Comparison of ENCODE assay signal across 22 mouse cellular contexts in the genomic region with DNA sequence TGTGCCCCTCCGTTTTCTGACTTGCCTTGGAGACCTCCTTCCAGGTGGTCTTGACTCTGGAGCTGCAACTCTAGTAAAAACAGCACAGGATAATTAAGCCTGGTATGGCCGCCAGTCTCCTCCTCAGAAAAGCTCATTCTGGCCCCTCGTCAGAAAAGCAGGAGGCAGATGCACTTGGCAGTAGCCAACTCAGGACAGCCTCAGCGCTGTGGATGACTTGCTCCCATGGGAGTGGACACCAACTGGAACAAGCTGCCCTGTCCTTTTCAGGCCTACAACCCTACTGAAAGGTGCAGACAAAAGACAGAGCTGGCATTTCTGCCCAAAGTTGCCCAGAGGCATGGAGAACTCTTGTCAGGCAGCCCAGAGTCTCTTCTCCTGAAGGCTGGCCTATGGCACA. TPM values are rescaled to one million over a fixed set of nuclear protein-coding genes. Genes with fewer than 3 reads are reported as not detected.
DNase-seq lines count a peak whose midpoint lies in the region; ATAC-seq lines count a peak whose summit lies in the region.
"Had no signal": no experiment of that assay in that cellular context is flagged by ENCODE, and none has a peak within 500 bp of the region (broad histone marks: within the 10 kb centered on the region; RNA-seq: fewer than 3 reads in every experiment).

No protein-coding gene starts in this region.

- DNase-seq in cerebellum, postnatal 14 days = peak; percentile 59 to 63
- no peak for DNase-seq in cerebellum, adult 8-10 months
- peak; percentile 73 for DNase-seq in left cerebral cortex, postnatal 4 days
- DNase-seq in left cerebral cortex, postnatal 25 days (ENCODE audit: low spot score in 2 of 2) = no peak
- peak; percentile 19 for DNase-seq in adipocyte (ENCODE audit: low spot score)
- DNase-seq in heart, postnatal 25 days (ENCODE audit: low spot score) = no peak
- DNase-seq: adrenal gland, adult 8-10 months; adrenal gland, postnatal 14 days; adrenal gland, postnatal 36 days; cerebellum, adult 11 months; cerebellum, adult 9-10 months; forebrain, postnatal 0 days had no signal

- no peak overlapping the region for H3K27ac ChIP-seq in hindbrain, embryonic 16.5 days (ENCODE audit: low read depth, low read length)
- no peak overlapping the region for H3K27ac ChIP-seq in hindbrain, embryonic 13.5 days
- H3K27ac ChIP-seq: embryonic facial prominence, embryonic 10.5 days; embryonic facial prominence, embryonic 12.5 days; forebrain, embryonic 13.5 days; forebrain, embryonic 15.5 days had no signal

- H3K4me3 ChIP-seq in hindbrain, embryonic 16.5 days (ENCODE audit: low read length) = no peak overlapping the region
- H3K4me3 ChIP-seq in hindbrain, embryonic 13.5 days = no peak overlapping the region
- H3K4me3 ChIP-seq: embryonic facial prominence, embryonic 10.5 days; embryonic facial prominence, embryonic 12.5 days; forebrain, embryonic 13.5 days; forebrain, embryonic 15.5 days had no signal

- no peaks in the 10 kb centered on the region for H3K9me3 ChIP-seq in hindbrain, embryonic 16.5 days (ENCODE audit: control insufficient read depth, low read length)
- no peaks in the 10 kb centered on the region for H3K9me3 ChIP-seq in hindbrain, embryonic 13.5 days
- H3K9me3 ChIP-seq: embryonic facial prominence, embryonic 10.5 days; embryonic facial prominence, embryonic 12.5 days; forebrain, embryonic 13.5 days; forebrain, embryonic 15.5 days had no signal

- H3K4me1 ChIP-seq in hindbrain, embryonic 16.5 days (ENCODE audit: control insufficient read depth, insufficient read depth, low read depth, low read length) = no peaks in the 10 kb centered on the region
- no peaks in the 10 kb centered on the region for H3K4me1 ChIP-seq in hindbrain, embryonic 13.5 days (replicated peaks)
- H3K4me1 ChIP-seq: embryonic facial prominence, embryonic 12.5 days; forebrain, embryonic 13.5 days; forebrain, embryonic 15.5 days had no signal

- no peaks in the 10 kb centered on the region for H3K36me3 ChIP-seq in hindbrain, embryonic 16.5 days (ENCODE audit: control insufficient read depth, insufficient read depth, low read length)
- no peaks in the 10 kb centered on the region for H3K36me3 ChIP-seq in hindbrain, embryonic 13.5 days
- H3K36me3 ChIP-seq: embryonic facial prominence, embryonic 10.5 days; embryonic facial prominence, embryonic 12.5 days; forebrain, embryonic 15.5 days had no signal

- H3K27me3 ChIP-seq in hindbrain, embryonic 16.5 days (replicated peaks; ENCODE audit: control insufficient read depth, insufficient read depth, low read length) = no peaks in the 10 kb centered on the region
- H3K27me3 ChIP-seq in hindbrain, embryonic 13.5 days = peaks cover 4% of the 10 kb centered on the region; the same call in 1 of the 2 replicates
- H3K27me3 ChIP-seq: embryonic facial prominence, embryonic 12.5 days; forebrain, embryonic 13.5 days; forebrain, embryonic 15.5 days had no signal

- no peak overlapping the region for H3K4me2 ChIP-seq in hindbrain, embryonic 16.5 days (ENCODE audit: low read length)
- H3K4me2 ChIP-seq in hindbrain, embryonic 13.5 days = no peak overlapping the region
- H3K4me2 ChIP-seq: embryonic facial prominence, embryonic 12.5 days; forebrain, embryonic 13.5 days; forebrain, embryonic 15.5 days had no signal

- intact Hi-C loops in left cerebral cortex, postnatal 4 days (cut with DNase I) = no loop called here
- intact Hi-C loops in left cerebral cortex, postnatal 25 days (cut with DNase I) = no loop called here
- intact Hi-C loops in heart, postnatal 25 days (cut with DNase I) = no loop called here

- 0 out of 2 replicates have a peak overlapping the region, but pooled peaks have one; percentile 15 for H3K9ac ChIP-seq in hindbrain, embryonic 16.5 days (ENCODE audit: low read depth, low read length)
- no peak overlapping the region for H3K9ac ChIP-seq in hindbrain, embryonic 13.5 days
- H3K9ac ChIP-seq: embryonic facial prominence, embryonic 12.5 days; forebrain, embryonic 13.5 days; forebrain, embryonic 15.5 days; forebrain, postnatal 0 days had no signal

- WGBS in hindbrain, embryonic 16.5 days = 51% methylated on average over 4 of the region's 4 CpGs
- WGBS in hindbrain, embryonic 13.5 days = 68% methylated on average over 4 of the region's 4 CpGs

- ATAC-seq in hindbrain, embryonic 16.5 days = no peak
- ATAC-seq in hindbrain, embryonic 13.5 days (ENCODE audit: low FRiP score) = no peak
- ATAC-seq: forebrain, embryonic 13.5 days; forebrain, embryonic 15.5 days; forebrain, postnatal 0 days had no signal

RNA-seq across cellular contexts. Expression of gene Qsox2, which starts 17.5 kb away (rescaled TPM):
- polyA plus RNA-seq in hindbrain, embryonic 16.5 days (2015; fragmentation: Nextera tagmentation; extraction: Ambion mirVana) = 15.3 and 16.7 TPM in 2 replicates
- 13.2 and 13.9 TPM in 2 replicates for polyA plus RNA-seq in hindbrain, embryonic 13.5 days (2015; fragmentation: Nextera tagmentation; extraction: Ambion mirVana)
- total RNA-seq in left cerebral cortex, postnatal 4 days (2021) = 10 to 100 TPM; 15.8 to 17.2 TPM
- total RNA-seq in left cerebral cortex, postnatal 25 days (2021) = 10 to 100 TPM; 23.0 to 23.5 TPM
- total RNA-seq in heart, postnatal 25 days (2021) = 10 to 100 TPM; 15.8 to 15.9 TPM

RNA-seq across cellular contexts. Expression of gene Ccdc187, which starts 39.5 kb away (rescaled TPM):
- polyA plus RNA-seq in hindbrain, embryonic 16.5 days (2015; fragmentation: Nextera tagmentation; extraction: Ambion mirVana) = 0.15 and 0.19 TPM in 2 replicates
- polyA plus RNA-seq in hindbrain, embryonic 13.5 days (2015; fragmentation: Nextera tagmentation; extraction: Ambion mirVana) = 0.18 and 0.23 TPM in 2 replicates
- total RNA-seq in left cerebral cortex, postnatal 4 days (2021) = 1 to 10 TPM; 1.9 TPM
- 1 to 10 TPM in 1 of 2 experiments, under 1 TPM in 1; 0.57 to 4.3 TPM for total RNA-seq in left cerebral cortex, postnatal 25 days (2021)
- total RNA-seq in heart, postnatal 25 days (2021) = under 1 TPM; 0.08 to 0.18 TPM
- total RNA-seq: MEL had no signal
- polyA plus RNA-seq: C2C12 had no signal

RNA-seq across cellular contexts. Expression of gene Lhx3, which starts 46.7 kb away (rescaled TPM):
- polyA plus RNA-seq in hindbrain, embryonic 16.5 days (2015; fragmentation: Nextera tagmentation; extraction: Ambion mirVana) = 3.3 and 4.5 TPM in 2 replicates
- polyA plus RNA-seq in hindbrain, embryonic 13.5 days (2015; fragmentation: Nextera tagmentation; extraction: Ambion mirVana) = 5.2 and 15.4 TPM in 2 replicates
- total RNA-seq in left cerebral cortex, postnatal 4 days (2021) = not detected
- under 1 TPM in 1 of 2 experiments, not detected in 1; 0.16 TPM for total RNA-seq in left cerebral cortex, postnatal 25 days (2021)
- not detected for total RNA-seq in heart, postnatal 25 days (2021)
- total RNA-seq: adrenal gland, postnatal 14 days; forebrain, postnatal 0 days; MEL had no signal
- polyA plus RNA-seq: C2C12; cortical plate, adult 2 months; forebrain, embryonic 11.5 days; forebrain, postnatal 0 days had no signal

Comparison
In these comparisons a context has a peak if more than half of its experiments do, and no peak if none do; other contexts are left out.
1. DNase-seq: peak in cerebellum, postnatal 14 days (2 of 2), left cerebral cortex, postnatal 4 days (single experiment) and adipocyte (single experiment); none in cerebellum, adult 8-10 months (single experiment), left cerebral cortex, postnatal 25 days (0 of 2) and heart, postnatal 25 days (single experiment).